Mouse (Mus musculus) hindbrain, embryonic 10.5 days (tissue): ENCODE data around the gene Gm21822. TPM values are rescaled to one million over a fixed set of nuclear protein-coding genes. Genes with fewer than 3 reads are reported as not detected.
"Not testable (repeated sequence)": the region's sequence is repeated elsewhere in the genome, so short reads cannot be mapped to it uniquely, and the experiment has no call there.

Experiments used
- DNase-seq: peaks from one replicate; pipeline ENCODE4 v3.0.0-alpha.2; 2017; ENCODE audit warnings: low spot score
- H3K27ac ChIP-seq: fragments of 300-500 bp; sonication (generic); 2 replicates; pipeline ENCODE4 v1.5.1; 2016; ENCODE audit warnings: mild to moderate bottlenecking, moderate library complexity
- H3K27me3 ChIP-seq: fragments of 300-500 bp; sonication (generic); 2 replicates; pipeline ENCODE4 v1.6.1; 2016; ENCODE audit warnings: mild to moderate bottlenecking; ENCODE audit not compliant: poor library complexity, insufficient read depth, severe bottlenecking
- H3K36me3 ChIP-seq: fragments of 300-500 bp; sonication (generic); 2 replicates; pipeline ENCODE4 v1.6.1; 2016; ENCODE audit warnings: mild to moderate bottlenecking, moderate library complexity
- H3K4me1 ChIP-seq: fragments of 300-500 bp; sonication (generic); replicated peaks from 2 replicates; pipeline ENCODE4 v1.6.1; 2016; ENCODE audit warnings: mild to moderate bottlenecking
- H3K4me3 ChIP-seq: fragments of 300-500 bp; sonication (generic); 2 replicates; pipeline ENCODE4 v1.5.1; 2016; ENCODE audit warnings: mild to moderate bottlenecking, moderate library complexity
- H3K9me3 ChIP-seq: fragments of 300-500 bp; sonication (generic); 2 replicates; pipeline ENCODE4 v1.6.1; 2016; ENCODE audit warnings: mild to moderate bottlenecking, moderate library complexity
- WGBS: fragments of 180-500 bp; shearing (Covaris S2); methylation state at CpG from one replicate; pipeline ENCODE4 v1.1.7; 2016; 5-methylcytosine and 5-hydroxymethylcytosine counted together
- polyA plus RNA-seq: library from polyadenylated mRNA; unstranded; fragments of >200 nt; fragmentation: Nextera tagmentation; extraction: Ambion mirVana; gene quantifications from 2 replicates; pipeline ENCODE4 v1.2.1, GENCODE M21; 2016

Gm21822 gene
- polyA plus RNA-seq = not detected in 2 replicates

DNA sequence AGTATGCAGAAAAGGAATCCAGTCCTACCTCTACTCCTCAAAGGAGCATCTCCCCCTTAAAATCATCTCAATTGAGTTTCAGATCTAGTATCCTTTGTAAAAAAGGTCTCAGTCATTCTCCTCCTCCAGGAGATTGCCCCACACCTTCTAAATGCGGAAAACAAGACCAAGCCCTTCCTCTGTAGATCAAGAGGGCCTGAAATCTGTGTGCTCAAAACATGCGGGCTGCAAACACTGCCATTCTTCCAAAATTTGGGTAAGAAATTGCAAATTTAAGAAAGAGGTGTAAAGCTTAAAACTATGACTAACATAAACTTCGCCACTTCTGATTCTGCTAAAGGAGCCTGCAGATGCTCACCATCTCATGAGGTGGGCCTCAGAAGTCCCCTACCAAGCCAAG, at the start of gene Gm21822:
Gm21822 (plus strand) TSS at position 301 of the 400 bp plus-strand sequence.
- H3K27ac ChIP-seq, H3K4me3 ChIP-seq: not testable (repeated sequence)

More for the DNA sequence above, at the start of gene Gm21822:
- not testable (repeated sequence) for H3K9me3 ChIP-seq, H3K4me1 ChIP-seq, H3K36me3 ChIP-seq, DNase-seq, H3K27me3 ChIP-seq
- WGBS = no CpG with 5 or more reads among the region's 3 CpGs
